Mouse (Mus musculus) olfactory bulb, adult 2 months (tissue): ENCODE data around the gene Bst2. TPM values are rescaled to one million over a fixed set of nuclear protein-coding genes. Genes with fewer than 3 reads are reported as not detected.
"Not testable (repeated sequence)": the region's sequence is repeated elsewhere in the genome, so short reads cannot be mapped to it uniquely, and the experiment has no call there.

Source experiments
- H3K27ac ChIP-seq: fragments of 200-500 bp; 2 replicates; pipeline ENCODE4 v1.5.1; 2012; ENCODE audit warnings: low read depth, low read length; ENCODE audit not compliant: insufficient read depth
- H3K4me1 ChIP-seq: fragments of 200-500 bp; 2 replicates; pipeline ENCODE4 v1.6.1; 2012; ENCODE audit warnings: low read length; ENCODE audit not compliant: control insufficient read depth, insufficient read depth
- H3K4me3 ChIP-seq: fragments of 200-500 bp; 2 replicates; pipeline ENCODE4 v1.5.1; 2012; ENCODE audit warnings: mild to moderate bottlenecking, low read depth, low read length, moderate library complexity; ENCODE audit not compliant: insufficient read depth
- CTCF ChIP-seq: fragments of 200-500 bp; IDR thresholded peaks from 2 replicates; pipeline ENCODE4 v1.5.1; 2012; ENCODE audit warnings: low read depth, mild to moderate bottlenecking, low read length, moderate library complexity; ENCODE audit not compliant: insufficient read depth
- POLR2A ChIP-seq: fragments of 200-500 bp; IDR thresholded peaks from 2 replicates; pipeline ENCODE4 v1.6.1; 2012; ENCODE audit warnings: mild to moderate bottlenecking, low read depth, low read length, moderate library complexity; ENCODE audit not compliant: insufficient read depth
- WGBS: fragments of 180-500 bp; shearing (Covaris S2); methylation state at CpG from one replicate; pipeline ENCODE4 v1.1.7; 2018; 5-methylcytosine and 5-hydroxymethylcytosine counted together
- polyA plus RNA-seq: library from polyadenylated mRNA; stranded (reverse); fragments of >200 nt; gene quantifications from 2 replicates; pipeline ENCODE4 v1.2.4, GENCODE M21; 2012; ENCODE audit warnings: low replicate concordance; ENCODE audit not compliant: missing spikeins, insufficient read depth, insufficient read length

Bst2 gene
- polyA plus RNA-seq, 1 experiment, result not detected

- Histone ChIP-seq H3K4me3 (no peak overlapping the region), H3K27ac (no peak overlapping the region), H3K4me1 (peaks cover 3% of the 10 kb centered on the region)
- 79% methylated on average over 3 of the region's 3 CpGs for WGBS
- TF ChIP-seq POLR2A (no peak), CTCF (no peak)
These were observed 9.9 kb downstream of the Bst2 start for GRCm38 (mm10) chr8:71527162-71527870.

- WGBS, result 58% methylated on average over 6 of the region's 6 CpGs
- TF ChIP-seq CTCF, result no peak
- no peak for TF ChIP-seq POLR2A
- no peak overlapping the region for H3K27ac ChIP-seq
- no peak overlapping the region for H3K4me3 ChIP-seq
- H3K4me1 ChIP-seq, result peaks cover 6% of the 10 kb centered on the region
These were observed 11.0 kb downstream of the Bst2 start for GRCm38 (mm10) chr8:71526272-71526671.

GRCm38 (mm10) chr8:71525226-71526050 lies 11.8 kb downstream of the Bst2 start, which contains the start of gene Ccdc194:
Ccdc194 (minus strand) TSS chr8:71525711.
- 20% methylated on average over 46 of the region's 46 CpGs for WGBS
- H3K27ac ChIP-seq, result no peak within 1 kb of the TSS
- H3K4me3 ChIP-seq, result no peak within 1 kb of the TSS
- TF ChIP-seq CTCF, result no peak
- no peak for TF ChIP-seq POLR2A
- H3K4me1 ChIP-seq, result peaks cover 6% of the 10 kb centered on the region

- no peak overlapping the region for H3K4me3 ChIP-seq
- TF ChIP-seq POLR2A (no peak), CTCF (peak; percentile 67)
- peaks cover 6% of the 10 kb centered on the region for H3K4me1 ChIP-seq
- WGBS, result 3% methylated on average over 17 of the region's 17 CpGs
- H3K27ac ChIP-seq, result no peak overlapping the region
These were observed 15.6 kb downstream of the Bst2 start for GRCm38 (mm10) chr8:71521634-71522033.

- H3K4me1 ChIP-seq, H3K27ac ChIP-seq, H3K4me3 ChIP-seq: not testable (repeated sequence)
- 27% methylated on average over 9 of the region's 10 CpGs for WGBS
- 0 out of 2 replicates have a peak, but pooled peaks have one; percentile 23 for TF ChIP-seq CTCF
These were observed 18.0 kb downstream of the Bst2 start for GRCm38 (mm10) chr8:71519037-71519825.

- H3K4me1 ChIP-seq, result 0 out of 2 replicates have a peak, but pooled peaks cover 3% of the 10 kb centered on the region
- TF ChIP-seq POLR2A (no peak), CTCF (no peak)
- 51% methylated on average over 6 of the region's 6 CpGs for WGBS
- no peak overlapping the region for H3K27ac ChIP-seq
- H3K4me3 ChIP-seq, result no peak overlapping the region
These were observed 20.5 kb downstream of the Bst2 start for GRCm38 (mm10) chr8:71516786-71517185.

- no peak for TF ChIP-seq CTCF
- no peak for TF ChIP-seq POLR2A
These were observed 22.2 kb downstream of the Bst2 start for GRCm38 (mm10) chr8:71515043-71515442.

GRCm38 (mm10) chr8:71513018-71513754 lies 24.1 kb downstream of the Bst2 start:
- TF ChIP-seq CTCF, result no peak
- no peak for TF ChIP-seq POLR2A
- Histone ChIP-seq H3K4me3 (no peak overlapping the region), H3K4me1 (peaks cover 6% of the 10 kb centered on the region; the same call in 1 of the 2 replicates), H3K27ac (no peak overlapping the region)
- 73% methylated on average over 15 of the region's 15 CpGs for WGBS

More at GRCm38 (mm10) chr8:71515043-71515442, 22.2 kb downstream of the Bst2 start:
- Histone ChIP-seq H3K4me3 (no peak overlapping the region), H3K4me1 (no peaks in the 10 kb centered on the region), H3K27ac (no peak overlapping the region)
- 63% methylated on average over 5 of the region's 5 CpGs for WGBS
